Mouse (Mus musculus) gastrocnemius, postnatal 4 days (tissue): Measurements from ENCODE around the gene G3bp1. TPM values are rescaled to one million over a fixed set of nuclear protein-coding genes. Genes with fewer than 3 reads are reported as not detected.

Experiments
- DNase-seq, 2 experiments: peaks; one replicate each; pipeline ENCODE4 v3.0.0; 2021 to 2022; ENCODE audit warnings: low spot score in 2 of 2, mixed read lengths in 2 of 2
- microRNA-seq: library from miRNA; unstranded; fragments of <30 nt; microRNA quantifications from one replicate; pipeline ENCODE4 v1.2.0, GENCODE M21; 2021
- total RNA-seq, 2 experiments: library from RNA; stranded (reverse); gene quantifications; 2 replicates each; pipeline ENCODE4 v1.2.3; 2021

G3bp1 gene
- total RNA-seq, 2 experiments from 2014 or later, result 77.3 TPM

DNA sequence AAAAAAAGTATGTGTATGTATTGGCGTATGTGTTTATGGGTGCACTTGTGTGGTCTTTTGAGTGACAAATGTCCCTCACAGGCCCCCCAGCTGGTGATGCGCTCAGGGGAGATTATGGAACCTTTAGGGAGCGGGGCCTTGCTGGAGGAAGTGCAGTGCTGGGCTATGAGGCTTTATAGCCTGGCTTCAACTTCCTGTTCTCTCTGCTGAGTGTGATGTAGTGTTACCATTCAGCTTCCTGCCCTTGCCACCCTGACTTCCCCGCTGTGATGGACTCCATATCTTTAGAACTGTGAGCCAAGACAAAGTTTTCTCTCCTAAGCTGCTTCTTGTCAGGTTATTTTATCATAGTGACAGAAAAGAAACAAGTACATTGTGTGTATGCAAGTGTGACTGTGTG, 73.2 kb downstream of the G3bp1 start:
- no peak for DNase-seq

DNA sequence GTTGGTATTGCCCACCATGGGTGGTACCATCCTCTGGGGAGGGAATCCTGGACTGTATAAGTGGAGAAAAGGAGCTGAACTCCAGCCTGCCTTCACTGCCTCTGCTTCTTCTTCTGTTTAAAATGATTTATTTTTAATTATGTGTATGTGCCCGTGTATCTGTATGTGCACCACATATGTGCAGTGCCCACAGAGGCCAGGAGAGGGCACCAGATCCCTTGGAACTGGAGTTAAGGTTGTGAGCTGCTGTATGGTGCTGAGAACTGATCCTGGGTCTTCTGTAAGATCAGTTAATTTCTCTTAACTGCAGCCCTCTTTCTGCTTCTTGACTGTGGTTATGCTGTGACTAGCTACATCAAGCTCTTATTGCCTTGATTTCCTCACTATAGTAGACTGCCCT, 76.2 kb downstream of the G3bp1 start:
- DNase-seq, result no peak

Small RNA genes within 50 kb of the gene (microRNA-seq; reads per million reads assigned to microRNA genes)
- not detected for gene Mir7652

Other genes starting within 250 kb of the G3bp1 start
- gene Fat2, start 133.1 kb upstream of the G3bp1 start, total RNA-seq, result under 1 TPM; 0.10 to 0.18 TPM
- 1,000 to 10,000 TPM; 2,207 to 2,385 TPM for gene Sparc, start 46.5 kb upstream of the G3bp1 start, total RNA-seq
- 10 to 100 TPM; 87.6 to 95.6 TPM for gene Atox1, start 8.4 kb upstream of the G3bp1 start, total RNA-seq
- not detected for gene Glra1, start 138.5 kb downstream of the G3bp1 start, total RNA-seq